Mouse (Mus musculus): ENCODE measurements at regions not wholly inside any gene's neighbourhood (a gene's known extent, or its start where the extent isn't known, plus 50 kb on each side); places are given as distances from the start of the nearest gene placed in this dataset.

GRCm38 (mm10) chr5:97205606-97206005 lies 94.2 kb upstream of the Paqr3 start:
- TF ChIP-seq CTCF (IDR thresholded peaks at IDR 0.05; ENCODE audit: control insufficient read depth, insufficient read depth, insufficient replicate concordance, low read depth, low read length) (no peak), POLR2A (IDR thresholded peaks at IDR 0.05; ENCODE audit: control insufficient read depth, low read depth, low read length) (no peak)

Data from testis, adult 2 months (tissue).